Mouse (Mus musculus) MEL (cell line): ENCODE measurements around the gene Fgfr2.

Experiments
- SMC3 ChIP-seq: IDR thresholded peaks from 2 replicates; pipeline ENCODE4 v1.6.1; 2011; ENCODE audit warnings: low read depth, low read length, improper control_type of control experiment
- USF2 ChIP-seq, 2 experiments: IDR thresholded peaks; 2 replicates each; pipeline ENCODE4 v1.6.1; 2011 to 2012; ENCODE audit warnings: improper control_type of control experiment in 2 of 2, low read length in 2 of 2, borderline replicate concordance in 1 of 2, inconsistent platforms in 1 of 2, low read depth in 1 of 2, mild to moderate bottlenecking in 1 of 2; ENCODE audit not compliant: insufficient read depth in 1 of 2

GRCm38 (mm10) chr7:130264616-130265318 lies 2858.4 kb downstream of the Fgfr2 start:
- TF ChIP-seq SMC3 (no peak), USF2 (IDR thresholded peaks at IDR 0.05; ENCODE audit: borderline replicate concordance in 1 of 2, insufficient read depth in 1 of 2, low read depth in 1 of 2, low read length in 2 of 2) (no peak)
